Mouse (Mus musculus): ENCODE data around the gene Ubqln4.
"Not testable (repeated sequence)": the region's sequence is repeated elsewhere in the genome, so short reads cannot be mapped to it uniquely, and the experiment has no call there.

Ubqln4 gene

DNA sequence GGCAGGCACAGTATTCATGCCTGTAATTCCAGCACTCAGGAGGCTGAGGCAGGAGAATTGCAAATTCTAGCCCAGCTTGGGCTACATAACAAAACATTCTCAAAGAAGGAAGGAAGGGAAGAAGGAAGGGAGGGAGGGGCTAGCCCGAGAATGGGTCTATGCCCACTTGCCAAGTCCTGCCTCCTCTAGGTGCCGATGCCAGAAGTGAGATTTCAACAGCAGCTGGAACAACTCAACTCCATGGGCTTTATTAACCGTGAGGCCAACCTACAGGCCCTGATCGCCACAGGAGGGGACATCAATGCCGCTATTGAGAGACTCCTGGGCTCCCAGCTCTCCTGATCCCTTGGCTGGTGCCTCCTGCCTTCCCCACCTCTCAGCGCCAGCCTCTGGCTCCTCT, 14.3 kb downstream of the Ubqln4 start:
- DNase-seq (ENCODE audit: low spot score) = no peak

DNA sequence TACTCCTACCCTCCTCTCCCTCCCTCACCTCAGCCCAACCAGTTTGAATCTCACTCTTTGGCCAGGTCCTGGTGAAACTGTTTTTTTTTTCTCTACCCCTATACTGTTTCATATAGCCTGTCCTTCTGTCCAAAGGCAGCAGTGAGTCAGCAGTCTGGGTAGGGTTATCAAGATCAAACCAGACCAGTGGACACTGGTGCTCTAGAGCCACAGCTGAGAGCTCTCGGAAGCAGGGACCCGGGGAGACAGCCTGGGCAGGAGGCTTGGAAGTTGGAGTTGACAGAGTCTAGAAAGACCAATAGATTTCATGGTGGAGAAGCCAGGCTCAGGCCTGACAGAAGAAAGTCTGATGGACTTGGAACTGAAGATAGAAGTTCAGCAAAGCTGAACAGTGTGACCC, 15.1 kb downstream of the Ubqln4 start:
- DNase-seq (ENCODE audit: low spot score) = no peak

DNA sequence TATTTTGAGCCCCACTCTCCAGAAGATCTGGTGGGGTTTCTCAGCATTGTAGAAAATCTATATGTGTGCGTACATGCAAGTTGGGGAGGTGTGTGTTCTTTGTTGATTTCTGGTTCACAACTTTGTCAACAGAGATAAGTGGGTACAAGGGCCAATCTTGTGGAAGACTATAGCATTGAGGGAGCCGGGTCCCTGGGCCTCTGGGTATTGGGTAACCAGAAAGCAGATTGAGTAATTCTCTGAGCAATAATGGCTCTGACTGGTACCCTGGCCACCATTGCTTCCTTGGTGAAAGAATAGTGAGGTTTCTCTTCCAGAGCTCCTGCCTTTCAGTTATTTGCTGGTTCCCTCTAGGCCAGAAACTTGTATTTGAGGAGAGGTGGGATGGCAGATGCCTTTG, 15.5 kb downstream of the Ubqln4 start:
- DNase-seq (ENCODE audit: low spot score) = no peak

DNA sequence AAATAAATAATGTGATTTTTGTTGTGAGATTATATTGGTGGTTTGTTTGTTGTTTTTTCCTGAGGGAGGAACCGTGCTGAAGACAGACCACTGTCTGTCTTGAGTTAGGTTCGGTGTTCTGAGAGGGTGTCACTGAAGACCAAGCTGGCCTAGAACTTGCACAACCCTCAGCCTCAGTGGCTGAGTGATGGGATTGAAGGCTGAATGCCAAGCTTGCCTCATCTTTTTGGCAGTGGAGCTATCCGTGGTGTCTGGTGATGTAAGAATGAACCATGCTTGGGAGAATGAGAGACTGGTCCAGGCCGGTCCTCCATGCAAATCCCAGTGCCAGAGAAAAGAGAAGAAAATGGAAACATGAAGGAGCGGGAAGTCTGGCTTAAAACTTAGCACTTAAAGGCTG, 16.1 kb downstream of the Ubqln4 start:
- no peak for DNase-seq (ENCODE audit: low spot score)

DNA sequence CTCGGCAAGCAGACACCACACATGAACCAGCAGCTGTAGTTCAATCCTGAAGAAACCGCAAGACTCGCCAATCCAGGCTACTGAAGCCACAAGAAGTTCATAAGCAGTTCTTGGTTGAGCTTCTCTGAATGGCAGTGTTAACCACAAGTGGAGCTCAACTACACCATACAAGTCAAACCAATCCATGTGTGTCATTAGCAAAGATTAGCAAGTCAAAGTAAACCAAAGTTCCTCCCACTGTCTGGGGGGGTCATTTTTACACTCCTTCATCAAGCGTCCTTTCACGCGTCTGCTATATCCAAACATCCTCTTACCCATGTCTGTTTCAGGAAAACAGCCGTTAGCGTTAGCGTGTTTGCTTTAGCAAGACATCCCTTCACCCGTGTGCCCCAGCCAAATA, 16.8 kb downstream of the Ubqln4 start:
- no peak for DNase-seq (ENCODE audit: low spot score)

DNA sequence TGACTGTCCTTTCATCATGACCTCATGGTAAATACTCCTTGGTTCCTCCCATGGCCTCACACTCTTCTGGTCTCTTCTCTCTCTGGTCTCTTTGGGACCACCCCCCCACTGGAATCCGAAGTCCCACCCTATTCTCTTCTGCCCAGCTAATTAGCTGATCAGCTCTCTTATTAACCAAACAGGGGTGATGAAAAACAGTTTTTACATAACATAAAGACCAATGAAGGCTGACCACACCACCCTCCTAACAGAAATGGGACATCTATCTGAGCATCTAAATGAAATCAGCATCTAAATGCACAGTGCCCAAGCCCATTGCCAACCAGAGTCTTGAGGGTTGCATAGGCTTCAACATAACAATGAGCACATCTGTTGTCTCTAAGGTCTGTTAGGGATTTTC, 18.3 kb downstream of the Ubqln4 start:
- DNase-seq (ENCODE audit: low spot score) = no peak

DNA sequence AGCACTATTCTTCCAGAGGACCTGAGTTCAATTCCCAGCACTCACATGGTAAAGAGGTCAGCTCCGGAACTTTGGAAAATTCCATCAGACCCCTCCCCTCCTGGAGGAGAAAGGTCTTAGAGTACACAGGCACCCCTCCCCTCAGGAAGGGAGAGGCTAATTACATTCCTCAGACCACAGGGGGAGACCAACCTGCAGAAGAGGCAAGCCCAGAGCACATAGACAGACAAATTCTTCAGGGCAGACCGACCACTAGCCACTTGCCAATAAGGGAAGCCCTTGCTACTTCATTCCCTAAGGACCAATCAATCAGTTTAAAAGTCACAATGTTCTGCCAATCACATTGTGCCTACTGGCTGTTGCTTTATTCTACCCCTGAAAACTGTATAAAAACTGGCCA, 19.3 kb downstream of the Ubqln4 start:
- DNase-seq (ENCODE audit: low spot score) = no peak

DNA sequence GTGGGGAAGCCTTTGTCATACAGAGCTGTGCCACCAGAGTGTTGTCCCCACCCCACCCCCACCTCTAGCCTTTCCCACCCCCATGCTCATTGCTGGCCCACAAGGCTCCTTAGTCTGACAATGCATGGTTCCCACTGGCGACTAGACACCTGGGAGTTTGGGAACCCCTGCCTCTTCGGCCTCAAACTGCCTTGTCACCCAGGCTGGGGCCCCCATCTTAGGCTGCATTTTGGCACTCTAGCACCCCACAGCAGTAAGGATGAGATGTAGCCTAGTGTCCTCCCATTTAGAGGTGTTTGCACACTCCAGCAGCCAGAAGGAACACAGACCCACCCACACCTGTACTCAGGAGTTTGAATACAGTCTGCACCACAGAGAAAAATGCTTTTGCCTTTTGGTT, 20.3 kb downstream of the Ubqln4 start:
- DNase-seq (ENCODE audit: low spot score) = no peak

DNA sequence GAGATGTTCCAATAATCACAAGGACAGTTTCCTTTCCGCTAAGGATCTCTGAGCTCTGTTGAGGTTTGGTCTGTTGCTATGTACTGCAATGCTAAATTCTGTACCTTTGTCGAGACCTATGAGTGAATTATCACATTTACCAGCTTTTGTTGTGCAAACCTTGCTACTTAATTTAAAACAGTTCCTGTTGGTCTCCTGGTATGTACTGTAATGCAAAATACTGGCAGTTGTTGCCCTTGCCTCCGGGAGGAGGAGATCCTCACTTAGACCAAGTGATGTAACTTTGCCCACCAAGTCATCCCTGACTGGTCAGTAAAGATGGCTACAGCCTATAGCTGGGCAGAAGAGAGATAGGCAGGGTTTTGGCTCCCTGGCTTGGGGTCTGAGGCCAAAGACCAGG, 22.0 kb downstream of the Ubqln4 start, which contains the start of gene Ssr2:
Gene Ssr2 (plus strand): TSS at position 337 of the 400 bp plus-strand sequence.
- DNase-seq (ENCODE audit: low spot score) = no peak

DNA sequence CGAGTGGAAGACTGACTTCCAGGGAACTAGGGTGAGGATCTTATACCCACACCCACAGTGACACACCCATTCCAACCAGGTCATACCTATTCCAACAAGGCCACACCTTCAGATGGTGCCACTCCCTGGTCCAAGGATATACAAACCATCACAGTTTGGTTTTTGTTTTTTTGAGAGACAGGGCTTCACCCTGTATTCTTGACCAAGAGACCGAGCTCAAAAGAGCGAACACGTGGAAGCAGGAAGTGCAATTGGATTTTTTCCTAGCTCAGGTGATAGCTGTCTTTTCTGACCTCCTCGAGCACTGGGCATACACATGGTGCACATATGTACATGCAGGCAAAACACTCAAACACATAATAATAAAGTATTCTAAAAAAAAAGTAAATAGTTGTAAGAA, 24.3 kb downstream of the Ubqln4 start:
- not testable (repeated sequence) for DNase-seq (ENCODE audit: low spot score)

DNA sequence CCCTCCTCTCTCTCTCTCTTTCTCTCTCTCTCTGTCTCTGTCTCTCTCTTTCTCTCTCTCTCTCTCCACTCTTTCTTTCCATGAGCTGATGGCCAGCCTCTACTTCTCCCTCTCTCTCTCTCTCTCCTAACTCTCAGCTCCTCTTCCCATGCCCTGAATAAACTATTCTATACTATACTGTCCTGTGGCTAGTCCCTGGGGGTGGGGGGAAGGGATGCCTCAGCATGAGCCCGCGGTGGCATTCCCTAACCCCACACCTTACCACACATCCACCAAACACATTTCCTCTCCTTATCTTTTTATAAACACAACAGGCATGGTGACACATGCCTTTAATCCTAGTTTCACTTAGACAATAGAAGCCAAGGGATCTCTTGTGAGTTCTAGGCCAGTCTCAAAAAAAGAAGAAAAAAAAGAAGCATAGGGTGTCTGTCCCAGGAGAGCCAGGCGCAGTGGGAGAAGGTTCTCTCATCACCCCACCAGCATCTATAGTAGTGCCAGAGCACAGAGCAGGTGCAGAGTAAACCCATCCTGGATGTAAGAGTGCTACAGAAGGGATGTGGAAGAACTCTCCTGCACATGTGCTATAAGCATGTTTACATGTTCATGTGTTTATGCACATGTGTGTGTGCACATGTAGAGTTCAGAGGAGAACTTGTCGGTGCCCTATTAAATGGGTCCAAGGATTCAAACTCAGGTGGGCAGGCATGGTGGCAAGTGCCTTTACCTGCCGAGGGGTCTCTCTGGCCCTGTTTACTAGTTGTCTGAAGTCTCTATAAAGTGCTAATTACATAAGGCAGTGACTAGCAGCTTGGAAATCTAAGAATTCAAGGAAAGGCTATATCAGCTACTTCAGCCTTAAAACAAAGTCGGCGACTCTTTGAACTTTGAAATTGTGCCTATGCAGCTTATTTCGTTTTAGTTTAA, 25.2 kb downstream of the Ubqln4 start:
- DNase-seq (ENCODE audit: low spot score) = no peak

DNA sequence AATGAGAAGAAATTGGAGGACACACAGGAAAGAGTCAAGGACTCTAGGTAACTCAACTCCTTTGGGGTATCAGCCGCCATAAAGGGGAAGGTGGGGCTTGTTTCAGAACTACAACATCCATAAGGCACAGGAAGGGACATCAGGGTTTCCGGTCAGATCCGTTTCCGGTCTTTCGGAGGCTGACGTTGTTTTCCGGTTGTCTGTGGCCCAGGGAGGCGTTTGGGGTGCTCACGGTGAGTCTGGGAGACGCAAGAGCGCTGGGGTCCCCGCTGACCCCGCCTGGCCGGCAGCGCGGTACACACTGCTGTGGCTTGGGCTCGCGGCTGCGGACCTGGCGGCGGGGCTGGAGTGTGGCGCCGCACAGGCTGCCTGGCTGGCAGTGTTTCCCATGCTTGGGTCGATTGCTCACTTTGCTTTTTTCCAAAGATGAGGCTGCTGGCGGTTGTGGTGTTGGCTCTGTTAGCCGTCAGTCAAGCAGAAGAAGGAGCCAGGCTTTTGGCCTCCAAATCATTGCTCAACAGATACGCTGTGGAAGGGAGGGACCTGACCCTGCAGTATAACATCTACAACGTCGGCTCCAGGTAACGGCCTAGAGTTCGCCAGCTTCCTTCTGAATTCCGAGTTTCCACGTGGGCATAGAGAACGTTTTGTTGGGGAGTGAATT, 26.0 kb downstream of the Ubqln4 start:
- peak; percentile 80 for DNase-seq (ENCODE audit: low spot score)

DNA sequence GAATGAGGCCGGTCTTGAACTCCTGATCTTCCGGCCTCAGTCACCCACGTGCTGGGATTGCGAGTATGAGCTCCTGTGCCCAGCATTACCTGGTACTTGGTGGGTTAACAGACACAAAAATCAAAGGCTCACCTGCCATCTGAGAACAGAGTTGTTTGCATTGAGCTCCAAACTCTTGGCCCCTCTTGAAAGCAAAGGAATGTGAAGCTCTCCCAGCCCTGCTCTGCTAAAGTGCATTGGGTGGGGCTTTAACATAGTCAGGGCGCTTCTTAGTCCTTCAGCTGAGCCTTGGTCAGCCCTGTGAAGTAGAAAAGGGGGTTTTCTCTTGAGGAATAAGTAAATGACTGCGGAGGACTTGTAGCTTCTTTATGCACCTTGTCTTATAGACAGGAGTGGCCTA, 32.2 kb downstream of the Ubqln4 start:
- DNase-seq (ENCODE audit: low spot score) = no peak

DNA sequence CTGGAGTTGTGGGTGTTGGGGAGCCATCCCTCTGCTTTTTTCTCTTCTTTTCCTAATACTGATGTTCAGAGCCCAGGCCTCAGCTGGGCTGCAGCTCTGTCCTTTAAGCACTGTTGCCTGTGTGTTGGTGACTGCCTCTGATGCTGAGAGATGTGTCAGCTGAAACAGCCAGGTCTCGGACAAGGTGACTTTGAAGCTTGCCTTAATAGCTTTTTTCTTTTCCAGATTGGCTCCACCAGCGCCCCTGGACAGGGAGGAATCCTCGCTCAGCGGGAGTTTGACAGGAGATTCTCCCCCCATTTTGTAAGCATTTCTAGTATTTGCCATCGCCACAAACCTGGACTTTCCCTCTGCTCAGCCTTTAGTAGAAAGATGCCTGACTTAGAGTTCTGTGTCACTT, 33.1 kb downstream of the Ubqln4 start:
- DNase-seq (ENCODE audit: low spot score) = no peak

DNA sequence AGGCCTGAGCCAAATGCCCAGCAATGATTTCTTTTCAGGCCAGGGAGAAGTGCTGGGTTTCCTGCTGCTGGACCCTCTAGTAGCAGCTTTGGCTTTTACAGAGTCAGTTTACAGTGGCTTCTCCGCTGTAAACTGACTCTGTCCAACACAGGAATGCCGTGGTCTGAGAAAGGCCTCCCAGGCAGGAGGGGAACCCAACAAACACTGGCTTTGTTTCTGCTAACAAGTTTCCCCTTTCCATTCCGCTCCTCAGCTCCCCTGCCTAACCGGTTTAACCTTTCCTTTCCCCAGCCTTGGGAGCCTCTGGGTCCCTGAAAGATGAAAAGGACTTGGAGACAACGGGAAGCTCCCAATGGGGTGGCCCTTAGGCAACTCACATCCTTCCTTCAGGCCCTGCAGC, 36.7 kb downstream of the Ubqln4 start:
- DNase-seq (ENCODE audit: low spot score) = no peak

DNA sequence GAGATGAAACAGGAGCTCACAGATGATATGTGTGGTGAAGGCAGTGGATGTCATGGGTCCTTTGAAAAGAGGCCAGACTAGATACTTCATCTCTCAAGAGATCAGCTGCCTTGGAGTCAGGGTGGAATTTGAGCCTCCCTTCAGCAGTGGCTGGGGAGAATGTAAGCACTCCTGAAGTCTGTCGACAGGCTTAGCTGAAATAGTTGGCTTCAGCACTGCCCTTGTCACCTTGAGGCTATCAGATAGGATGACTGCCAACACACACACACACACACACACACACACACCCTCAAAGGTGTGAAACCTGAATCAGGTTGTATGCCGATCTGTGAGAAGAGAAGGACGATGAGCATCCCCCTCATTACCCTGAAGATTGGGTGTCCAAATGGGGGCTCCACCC, 37.5 kb downstream of the Ubqln4 start:
- no peak for DNase-seq (ENCODE audit: low spot score)

DNA sequence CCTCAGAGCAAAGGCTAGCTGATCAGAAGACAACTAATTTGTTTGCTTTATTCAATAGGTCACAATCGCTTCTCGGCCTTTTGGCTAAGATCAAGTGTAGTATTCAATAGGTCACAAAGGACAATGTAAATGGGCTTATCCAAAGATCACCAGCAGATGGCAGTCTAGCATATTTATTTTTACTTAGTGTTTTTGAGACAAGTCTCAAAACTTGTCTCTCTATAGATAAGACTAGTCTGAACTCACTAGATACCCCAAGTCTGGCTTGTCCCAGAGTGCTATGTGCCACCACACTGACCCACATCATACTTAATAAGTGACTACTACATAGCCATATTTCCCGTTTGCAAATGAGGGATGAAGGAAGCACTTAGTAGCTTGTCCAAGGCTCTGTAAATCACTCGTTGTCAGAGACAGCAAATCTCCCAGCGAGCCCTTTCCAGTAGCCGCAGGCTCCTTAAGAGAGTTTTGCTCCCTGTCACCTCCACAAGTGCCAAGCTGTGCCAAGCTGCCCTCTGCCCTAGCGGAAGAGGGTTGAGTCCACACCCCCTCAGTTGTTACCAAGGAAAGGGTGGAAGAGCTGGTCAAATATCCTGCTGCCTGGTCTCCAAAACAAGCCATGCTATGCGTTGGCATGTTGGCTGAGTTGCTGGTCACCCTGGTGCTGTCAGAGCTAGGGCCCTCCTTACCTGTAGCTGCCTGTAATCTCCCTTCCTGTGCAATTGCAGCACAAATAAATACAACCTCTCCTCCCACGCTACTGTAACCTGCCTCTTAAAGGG, 38.6 kb downstream of the Ubqln4 start:
- DNase-seq (ENCODE audit: low spot score) = peak; percentile 83

DNA sequence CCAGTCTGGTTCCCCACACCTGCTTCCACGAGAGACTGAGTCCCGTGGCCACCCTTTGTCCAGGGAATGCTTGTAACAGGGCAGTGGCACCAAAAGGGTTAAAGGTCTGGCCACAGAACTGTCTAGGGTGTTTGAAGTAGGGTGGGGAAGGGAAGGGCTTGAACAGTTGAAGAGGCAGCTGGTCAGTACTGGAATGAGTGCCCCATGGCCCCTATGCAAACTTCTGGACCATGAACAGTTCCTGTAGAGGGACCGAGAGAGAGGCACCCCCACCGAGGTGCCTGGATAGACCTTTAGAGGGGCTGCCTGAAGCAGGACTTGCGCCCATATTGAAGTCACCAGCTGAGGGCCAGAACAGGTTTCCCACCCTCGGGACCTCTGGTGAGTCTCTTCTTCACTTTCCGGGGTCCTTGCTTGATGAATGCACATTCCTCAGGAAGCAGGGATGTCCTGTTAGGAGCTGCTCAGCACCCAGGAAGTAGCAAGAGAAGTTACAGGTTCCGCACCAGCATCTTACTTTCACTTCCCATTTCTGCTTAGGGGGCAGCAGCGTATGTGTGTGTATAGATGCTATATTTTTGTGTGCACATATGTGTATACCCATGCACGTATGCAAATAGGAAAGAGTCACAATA, 39.5 kb downstream of the Ubqln4 start:
- DNase-seq (ENCODE audit: low spot score) = no peak

DNA sequence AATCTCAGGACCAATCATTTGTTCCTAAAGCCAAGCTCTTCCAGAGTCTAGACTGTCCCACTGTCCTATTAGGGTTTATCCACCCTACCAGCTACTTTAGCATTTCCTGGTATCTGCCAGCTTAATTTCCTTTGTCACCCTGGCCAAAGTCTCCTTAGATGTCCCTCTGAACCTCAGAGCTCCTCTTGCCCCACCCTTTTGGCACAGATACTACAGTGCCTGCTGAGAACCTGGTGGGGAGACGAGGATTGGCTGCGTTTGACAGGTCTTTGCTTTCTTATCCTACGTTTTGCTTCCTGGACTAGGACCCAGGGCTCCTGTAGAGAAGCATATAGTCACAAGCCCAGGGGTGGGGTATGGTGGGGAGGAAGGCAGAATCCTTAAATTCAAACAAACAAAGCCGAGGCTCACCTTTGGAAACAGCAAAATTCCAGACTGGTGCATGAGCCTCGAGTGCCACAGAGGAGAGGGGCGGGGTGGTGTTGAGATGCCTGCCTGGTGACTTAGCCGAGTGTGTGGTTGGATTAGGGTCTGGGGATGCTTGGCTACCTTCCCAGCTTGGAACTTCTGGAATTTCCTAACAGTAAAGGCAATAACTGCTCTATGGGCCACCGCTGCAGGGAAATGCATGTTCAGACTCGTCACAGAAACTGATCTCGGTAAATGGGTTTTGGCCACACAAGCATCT, 40.5 kb downstream of the Ubqln4 start:
- DNase-seq (ENCODE audit: low spot score) = no peak

DNA sequence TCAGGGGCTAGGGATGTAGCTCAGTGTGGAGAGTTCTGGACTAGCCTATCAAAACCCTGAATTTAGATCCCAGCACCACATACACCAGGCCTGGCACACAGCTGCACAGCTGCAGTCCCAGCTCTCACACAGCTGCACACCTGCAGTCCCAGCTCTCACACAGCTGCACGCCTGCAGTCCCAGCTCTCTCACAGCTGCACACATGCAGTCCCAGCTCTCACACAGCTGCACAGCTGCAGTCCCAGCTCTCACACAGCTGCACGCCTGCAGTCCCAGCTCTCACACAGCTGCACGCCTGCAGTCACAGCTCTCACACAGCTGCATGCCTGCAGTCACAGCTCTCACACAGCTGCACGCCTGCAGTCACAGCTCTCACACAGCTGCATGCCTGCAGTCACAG, 43.0 kb downstream of the Ubqln4 start:
- not testable (repeated sequence) for DNase-seq (ENCODE audit: low spot score)

DNA sequence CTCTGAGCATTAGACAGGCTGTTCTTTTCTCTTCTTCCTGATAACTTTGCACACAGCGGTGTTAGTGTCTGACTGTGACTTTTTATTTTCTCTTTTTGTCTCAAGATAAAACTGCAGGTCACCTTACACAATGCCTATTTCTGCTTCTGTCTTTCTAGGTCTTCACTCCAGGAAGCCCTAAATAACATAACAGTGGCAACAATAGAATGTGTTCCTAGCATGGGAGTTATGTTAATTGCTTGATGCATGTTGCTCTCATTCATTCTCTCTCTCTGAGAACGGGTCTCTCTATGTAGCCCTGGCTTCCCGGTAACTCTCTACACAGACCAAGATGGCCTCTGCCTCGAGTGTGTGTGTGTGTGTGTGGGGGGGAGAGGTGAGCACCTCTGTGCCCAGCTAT, 48.9 kb downstream of the Ubqln4 start:
- no peak for DNase-seq (ENCODE audit: low spot score)

DNA sequence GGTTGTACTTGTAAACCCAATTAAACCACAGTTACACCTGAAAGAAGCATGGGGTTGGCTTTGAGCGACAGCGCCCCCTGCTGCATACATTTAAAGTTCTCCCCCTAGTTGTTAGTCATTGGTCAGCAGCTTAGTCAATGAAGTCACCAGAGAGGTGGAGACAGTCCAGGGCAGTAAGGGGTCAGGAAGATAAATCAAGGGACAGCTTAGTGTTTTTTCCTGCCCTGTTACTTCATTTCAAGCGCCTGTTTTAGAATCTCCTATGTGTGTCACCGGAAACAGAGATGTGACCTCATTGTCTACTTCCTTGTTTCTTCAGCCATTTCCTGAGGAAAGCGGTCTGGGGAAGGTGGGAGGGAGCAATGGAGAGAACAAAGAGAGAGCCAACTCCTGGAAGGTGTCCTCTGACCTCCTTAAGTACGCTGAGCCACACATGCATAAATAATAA, 50.2 kb downstream of the Ubqln4 start:
- DNase-seq (ENCODE audit: low spot score) = peak; percentile 63

All from MN1 (cell line).